Comparison of ENCODE assay signal across 10 mouse cellular contexts in genomic region chr17:29915820-29916219, GRCm38 (mm10).
"Had no signal": no experiment of that assay in that cellular context is flagged by ENCODE, and none has a peak within 500 bp of the region (broad histone marks: within the 10 kb centered on the region; RNA-seq: fewer than 3 reads in every experiment).

No protein-coding gene starts in this region.

- H3K4me3 ChIP-seq: layer of hippocampus, adult 2 months; limb, embryonic 13.5 days; midbrain, embryonic 12.5 days; neural tube, embryonic 13.5 days had no signal

- H3K36me3 ChIP-seq: limb, embryonic 13.5 days; midbrain, embryonic 12.5 days; neural tube, embryonic 13.5 days had no signal

- H3K4me2 ChIP-seq: limb, embryonic 13.5 days; midbrain, embryonic 12.5 days; neural tube, embryonic 13.5 days had no signal

- ATAC-seq: midbrain, embryonic 16.5 days had no signal

- H3K27ac ChIP-seq: layer of hippocampus, adult 2 months; limb, embryonic 13.5 days; liver, embryonic 14.5 days; midbrain, embryonic 12.5 days; neural tube, embryonic 13.5 days had no signal

- H3K9me3 ChIP-seq: limb, embryonic 13.5 days; midbrain, embryonic 12.5 days; neural tube, embryonic 13.5 days had no signal

- DNase-seq: kidney, postnatal 10 days; kidney, postnatal 4 days; lung, adult 18-20 months; thymus, postnatal 36 days had no signal

- H3K9ac ChIP-seq: limb, embryonic 13.5 days; liver, embryonic 14.5 days; midbrain, embryonic 12.5 days; neural tube, embryonic 13.5 days had no signal

- H3K27me3 ChIP-seq: midbrain, embryonic 12.5 days; neural tube, embryonic 13.5 days had no signal
